Mouse (Mus musculus): Measurements from ENCODE around the gene Ppp4c.

GRCm38 (mm10) chr7:126806956-126807355 lies 14.7 kb upstream of the Ppp4c start:
- TF ChIP-seq CTCF (IDR thresholded peaks at IDR 0.05; ENCODE audit: extremely low read depth, insufficient read depth, low read length) (no peak), POLR2A (IDR thresholded peaks at IDR 0.05; ENCODE audit: extremely low read depth, insufficient read depth, low read length) (no peak)
